Mouse (Mus musculus) midbrain, embryonic 15.5 days (tissue): Measurements from ENCODE around the gene B4galnt4. TPM values are rescaled to one million over a fixed set of nuclear protein-coding genes. Genes with fewer than 3 reads are reported as not detected.

Experiments
- ATAC-seq: fragments of 200-750 bp; cut with Nextera tagmentation; replicated peaks from 2 replicates; pipeline ENCODE4 v1.8.0; 2017; ENCODE audit warnings: moderate TSS enrichment
- H3K27ac ChIP-seq: fragments of 300-500 bp; sonication (generic); 2 replicates; pipeline ENCODE4 v1.5.1; 2015; ENCODE audit warnings: mild to moderate bottlenecking, inconsistent platforms
- H3K27me3 ChIP-seq: fragments of 300-500 bp; sonication (generic); replicated peaks from 2 replicates; pipeline ENCODE4 v1.6.1; 2015; ENCODE audit warnings: inconsistent platforms
- H3K36me3 ChIP-seq: fragments of 300-500 bp; sonication (generic); replicated peaks from 2 replicates; pipeline ENCODE4 v1.6.1; 2015; ENCODE audit warnings: inconsistent platforms
- H3K4me1 ChIP-seq: fragments of 300-500 bp; sonication (generic); 2 replicates; pipeline ENCODE4 v1.6.1; 2015; ENCODE audit warnings: inconsistent platforms
- H3K4me2 ChIP-seq: fragments of 300-500 bp; sonication (generic); 2 replicates; pipeline ENCODE4 v1.6.1; 2015; ENCODE audit warnings: inconsistent platforms, mild to moderate bottlenecking, moderate library complexity
- H3K4me3 ChIP-seq: fragments of 300-500 bp; sonication (generic); 2 replicates; pipeline ENCODE4 v1.5.1; 2015; ENCODE audit warnings: mild to moderate bottlenecking, inconsistent platforms
- H3K9ac ChIP-seq: fragments of 300-500 bp; sonication (generic); 2 replicates; pipeline ENCODE4 v1.6.1; 2015; ENCODE audit warnings: mild to moderate bottlenecking, inconsistent platforms
- H3K9me3 ChIP-seq: fragments of 300-500 bp; sonication (generic); 2 replicates; pipeline ENCODE4 v1.6.1; 2016; ENCODE audit warnings: inconsistent platforms
- WGBS: fragments of 180-500 bp; shearing (Covaris S2); methylation state at CpG from one replicate; pipeline ENCODE4 v1.1.7; 2015; ENCODE audit warnings: mixed read lengths; 5-methylcytosine and 5-hydroxymethylcytosine counted together
- polyA plus RNA-seq: library from polyadenylated mRNA; unstranded; fragments of >200 nt; fragmentation: Nextera tagmentation; extraction: Ambion mirVana; gene quantifications from 2 replicates; pipeline ENCODE4 v1.2.1, GENCODE M21; 2015

The B4galnt4 gene
- polyA plus RNA-seq, 1 experiment from 2014 or later: 64.1 TPM

DNA sequence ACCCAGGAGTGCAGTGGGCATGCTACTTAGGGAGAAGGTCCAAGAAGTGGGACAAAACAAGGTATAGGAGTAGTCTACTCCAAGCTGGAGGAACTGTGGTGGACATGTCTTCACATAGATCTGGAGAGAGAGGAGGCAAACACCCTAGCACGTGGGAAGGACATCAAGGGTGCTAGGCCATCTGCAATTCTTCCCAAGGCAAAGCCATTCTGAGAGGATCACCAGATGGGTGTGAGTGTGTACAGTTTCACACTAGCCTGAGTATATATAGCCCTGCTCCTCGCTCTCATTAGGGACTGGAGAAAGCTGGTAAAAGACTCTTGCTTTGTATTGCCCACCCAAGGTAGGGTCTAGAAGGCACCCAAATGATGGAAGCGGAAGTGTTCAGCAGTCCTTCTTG is 2.4 kb downstream of the B4galnt4 start:
- no peaks in the 10 kb centered on the region for H3K27me3 ChIP-seq
- no peak overlapping the region for H3K27ac ChIP-seq
- ATAC-seq: no peak
- H3K4me2 ChIP-seq: no peak overlapping the region
- H3K4me3 ChIP-seq: no peak overlapping the region
- H3K9me3 ChIP-seq: no peaks in the 10 kb centered on the region
- H3K4me1 ChIP-seq: peaks cover 34% of the 10 kb centered on the region
- peaks cover 39% of the 10 kb centered on the region; the same call in 1 of the 2 replicates for H3K36me3 ChIP-seq
- no peak overlapping the region for H3K9ac ChIP-seq
- WGBS: 95% methylated on average over 3 of the region's 3 CpGs

GRCm38 (mm10) chr7:141064175-141064574 is 3.3 kb downstream of the B4galnt4 start:
- H3K27ac ChIP-seq: no peak overlapping the region
- H3K9ac ChIP-seq: no peak overlapping the region
- peaks cover 41% of the 10 kb centered on the region; the same call in 1 of the 2 replicates for H3K36me3 ChIP-seq
- 88% methylated on average over 7 of the region's 7 CpGs for whole genome bisulfite sequencing
- H3K9me3 ChIP-seq: no peaks in the 10 kb centered on the region
- H3K4me1 ChIP-seq: peaks cover 33% of the 10 kb centered on the region
- no peak for ATAC-seq
- no peak overlapping the region for H3K4me2 ChIP-seq
- no peak overlapping the region for H3K4me3 ChIP-seq
- no peaks in the 10 kb centered on the region for H3K27me3 ChIP-seq

- no peak for ATAC-seq
- Histone ChIP-seq H3K9ac (no peak overlapping the region), H3K36me3 (peaks cover 41% of the 10 kb centered on the region; the same call in 1 of the 2 replicates), H3K27ac (no peak overlapping the region), H3K27me3 (no peaks in the 10 kb centered on the region), H3K9me3 (no peaks in the 10 kb centered on the region), H3K4me1 (peaks cover 31% of the 10 kb centered on the region), H3K4me2 (no peak overlapping the region), H3K4me3 (no peak overlapping the region)
- 93% methylated on average over 7 of the region's 7 CpGs for WGBS
These were observed 3.7 kb downstream of the B4galnt4 start for GRCm38 (mm10) chr7:141064576-141064975.

DNA sequence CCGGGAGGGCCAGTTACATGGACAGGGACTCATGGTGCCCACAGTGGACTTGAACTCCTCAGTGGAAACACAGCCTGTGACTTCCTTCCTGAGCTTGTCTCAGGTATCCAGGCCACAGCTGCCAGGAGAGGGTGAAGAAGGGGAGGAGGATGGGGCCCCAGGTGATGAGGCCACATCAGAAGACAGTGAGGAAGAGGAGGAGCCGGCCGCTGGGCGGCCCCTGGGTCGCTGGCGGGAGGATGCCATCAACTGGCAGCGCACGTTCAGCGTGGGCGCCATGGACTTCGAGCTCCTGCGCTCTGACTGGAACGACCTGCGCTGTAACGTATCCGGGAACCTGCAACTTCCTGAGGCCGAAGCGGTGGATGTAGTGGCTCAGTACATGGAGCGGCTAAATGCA is 7.4 kb downstream of the B4galnt4 start:
- H3K4me3 ChIP-seq: no peak overlapping the region
- ATAC-seq: no peak
- H3K27ac ChIP-seq: no peak overlapping the region
- no peaks in the 10 kb centered on the region for H3K27me3 ChIP-seq
- peaks cover 40% of the 10 kb centered on the region; the same call in 1 of the 2 replicates for H3K36me3 ChIP-seq
- 79% methylated on average over 19 of the region's 19 CpGs for WGBS
- H3K9ac ChIP-seq: no peak overlapping the region
- H3K9me3 ChIP-seq: no peaks in the 10 kb centered on the region
- H3K4me1 ChIP-seq: peaks cover 30% of the 10 kb centered on the region
- no peak overlapping the region for H3K4me2 ChIP-seq

DNA sequence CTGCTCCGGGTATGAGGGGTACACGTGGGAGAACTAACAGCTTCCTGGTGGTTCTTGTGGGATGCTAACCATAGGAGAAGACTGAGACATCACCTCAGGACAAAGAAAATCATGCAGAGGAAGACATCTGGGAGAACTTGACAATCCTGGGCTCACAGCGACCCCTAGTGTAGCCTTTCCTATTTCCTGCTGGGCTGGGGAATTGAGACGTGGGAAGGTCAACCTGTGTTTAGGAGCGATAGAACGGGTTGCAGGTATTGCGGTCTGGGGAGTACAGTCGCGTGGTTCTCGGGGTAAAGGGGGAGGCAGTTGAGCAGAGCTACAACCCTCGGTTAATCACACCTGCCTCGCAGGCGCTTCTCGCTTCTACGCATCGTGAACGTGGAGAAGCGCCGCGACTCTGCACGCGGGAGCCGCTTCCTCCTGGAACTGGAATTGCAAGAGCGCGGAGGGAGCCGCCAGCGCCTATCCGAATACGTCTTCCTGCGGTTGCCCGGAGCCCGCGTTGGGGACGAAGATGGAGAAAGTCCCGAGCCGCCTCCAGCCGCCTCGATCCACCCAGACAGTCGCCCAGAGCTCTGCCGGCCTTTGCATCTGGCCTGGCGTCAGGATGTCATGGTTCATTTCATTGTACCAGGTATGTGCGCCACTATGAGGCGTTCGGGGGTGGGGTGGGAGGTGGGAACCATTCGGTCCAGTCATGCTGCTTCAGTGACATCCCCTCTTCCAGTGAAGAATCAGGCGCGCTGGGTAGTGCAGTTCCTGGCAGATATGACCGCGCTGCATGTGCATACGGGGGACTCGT is 9.4 kb downstream of the B4galnt4 start:
- Histone ChIP-seq H3K27me3 (no peaks in the 10 kb centered on the region), H3K4me1 (peaks cover 27% of the 10 kb centered on the region), H3K4me2 (peak overlapping the region; percentile 70), H3K9ac (peak overlapping the region; percentile 56), H3K36me3 (peaks cover 23% of the 10 kb centered on the region; the same call in 1 of the 2 replicates), H3K9me3 (no peaks in the 10 kb centered on the region), H3K27ac (peak overlapping the region; percentile 88), H3K4me3 (peak overlapping the region; percentile 38)
- peak; percentile 65 for ATAC-seq
- WGBS: 2% methylated on average over 51 of the region's 51 CpGs

DNA sequence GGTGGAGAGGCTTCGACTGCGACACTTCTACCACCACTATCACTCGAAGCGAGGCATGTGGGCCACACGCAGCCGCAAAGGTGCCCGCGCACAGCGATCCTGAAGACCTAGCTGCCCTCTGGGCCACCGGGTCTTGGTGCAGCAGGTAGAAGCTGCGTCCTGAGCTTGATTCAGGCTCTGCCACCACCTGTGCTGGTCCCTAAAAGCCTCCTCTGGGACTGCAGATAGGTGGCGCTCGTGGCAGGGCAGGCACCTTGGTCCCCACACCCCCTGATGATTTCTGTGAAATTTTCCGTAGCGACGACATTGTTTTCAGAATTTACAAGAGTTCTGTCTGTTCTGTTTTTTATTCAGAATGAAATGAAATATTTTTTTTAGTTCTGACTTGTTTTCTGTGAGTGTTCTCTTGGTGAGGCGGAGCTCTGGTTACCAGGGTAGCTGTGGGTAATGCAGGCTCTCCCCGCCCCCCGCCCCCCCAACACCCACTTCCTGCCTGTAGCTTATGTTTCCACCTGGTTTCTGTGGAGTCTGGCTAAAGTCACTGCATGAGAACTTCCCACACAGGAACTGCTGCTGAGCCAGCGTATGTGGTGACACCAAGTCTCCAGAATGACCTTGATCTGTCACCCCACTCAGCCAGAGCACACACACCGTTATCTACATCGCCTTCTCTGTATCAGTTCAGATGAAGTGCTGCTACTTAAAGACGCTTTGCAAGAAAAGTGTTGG is 11.3 kb downstream of the B4galnt4 start:
- Histone ChIP-seq H3K4me3 (no peak overlapping the region), H3K36me3 (peaks cover 14% of the 10 kb centered on the region; the same call in 1 of the 2 replicates), H3K9me3 (no peaks in the 10 kb centered on the region), H3K4me1 (peaks cover 27% of the 10 kb centered on the region), H3K27ac (no peak overlapping the region), H3K27me3 (no peaks in the 10 kb centered on the region), H3K9ac (no peak overlapping the region), H3K4me2 (no peak overlapping the region)
- ATAC-seq: no peak
- WGBS: 42% methylated on average over 23 of the region's 23 CpGs

DNA sequence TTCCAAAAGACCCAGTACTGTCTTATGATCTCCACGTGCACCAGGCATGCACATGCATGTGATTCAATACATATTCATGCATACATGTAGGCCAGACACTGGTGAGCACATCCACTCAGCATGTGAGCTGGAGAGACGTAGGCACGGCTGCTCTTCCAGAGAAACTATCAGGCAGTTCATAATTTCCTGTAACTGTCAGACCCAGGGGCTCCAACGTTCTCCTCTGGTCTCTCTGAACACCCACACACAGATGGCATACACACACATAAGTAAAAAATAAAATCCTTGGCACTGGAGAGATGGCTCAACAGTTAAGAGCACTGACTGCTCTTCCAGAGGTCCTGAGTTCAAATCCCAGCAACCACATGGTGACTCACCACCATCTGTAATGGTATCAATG is 12.9 kb downstream of the B4galnt4 start:
- Histone ChIP-seq H3K4me1 (peaks cover 27% of the 10 kb centered on the region), H3K4me3 (no peak overlapping the region), H3K4me2 (no peak overlapping the region), H3K27ac (no peak overlapping the region), H3K9me3 (no peaks in the 10 kb centered on the region), H3K36me3 (no peaks in the 10 kb centered on the region), H3K27me3 (no peaks in the 10 kb centered on the region), H3K9ac (no peak overlapping the region)
- WGBS: 81% methylated on average over 4 of the region's 4 CpGs
- ATAC-seq: no peak

GRCm38 (mm10) chr7:141077841-141078240 is 16.9 kb downstream of the B4galnt4 start, which contains the start of gene Pkp3:
TSS of gene Pkp3 (plus strand) at chr7:141078218.
- no peaks in the 10 kb centered on the region for H3K36me3 ChIP-seq
- H3K9me3 ChIP-seq: no peaks in the 10 kb centered on the region
- WGBS: 88% methylated on average over 15 of the region's 15 CpGs
- H3K27me3 ChIP-seq: no peaks in the 10 kb centered on the region; the same call in 1 of the 2 replicates
- no peak within 1 kb of the TSS for H3K4me2 ChIP-seq
- H3K27ac ChIP-seq: no peak within 1 kb of the TSS
- no peak for ATAC-seq
- H3K4me3 ChIP-seq: no peak within 1 kb of the TSS
- H3K9ac ChIP-seq: no peak within 1 kb of the TSS
- H3K4me1 ChIP-seq: no peaks in the 10 kb centered on the region

- no peaks in the 10 kb centered on the region for H3K36me3 ChIP-seq
- H3K27me3 ChIP-seq: no peaks in the 10 kb centered on the region; the same call in 1 of the 2 replicates
- no peak for ATAC-seq
- H3K4me1 ChIP-seq: no peaks in the 10 kb centered on the region
- WGBS: 87% methylated on average over 4 of the region's 4 CpGs
- H3K27ac ChIP-seq: no peak overlapping the region
- no peak overlapping the region for H3K4me3 ChIP-seq
- H3K4me2 ChIP-seq: no peak overlapping the region
- H3K9me3 ChIP-seq: no peaks in the 10 kb centered on the region
- no peak overlapping the region for H3K9ac ChIP-seq
These were observed 18.0 kb downstream of the B4galnt4 start for GRCm38 (mm10) chr7:141078876-141079275.

DNA sequence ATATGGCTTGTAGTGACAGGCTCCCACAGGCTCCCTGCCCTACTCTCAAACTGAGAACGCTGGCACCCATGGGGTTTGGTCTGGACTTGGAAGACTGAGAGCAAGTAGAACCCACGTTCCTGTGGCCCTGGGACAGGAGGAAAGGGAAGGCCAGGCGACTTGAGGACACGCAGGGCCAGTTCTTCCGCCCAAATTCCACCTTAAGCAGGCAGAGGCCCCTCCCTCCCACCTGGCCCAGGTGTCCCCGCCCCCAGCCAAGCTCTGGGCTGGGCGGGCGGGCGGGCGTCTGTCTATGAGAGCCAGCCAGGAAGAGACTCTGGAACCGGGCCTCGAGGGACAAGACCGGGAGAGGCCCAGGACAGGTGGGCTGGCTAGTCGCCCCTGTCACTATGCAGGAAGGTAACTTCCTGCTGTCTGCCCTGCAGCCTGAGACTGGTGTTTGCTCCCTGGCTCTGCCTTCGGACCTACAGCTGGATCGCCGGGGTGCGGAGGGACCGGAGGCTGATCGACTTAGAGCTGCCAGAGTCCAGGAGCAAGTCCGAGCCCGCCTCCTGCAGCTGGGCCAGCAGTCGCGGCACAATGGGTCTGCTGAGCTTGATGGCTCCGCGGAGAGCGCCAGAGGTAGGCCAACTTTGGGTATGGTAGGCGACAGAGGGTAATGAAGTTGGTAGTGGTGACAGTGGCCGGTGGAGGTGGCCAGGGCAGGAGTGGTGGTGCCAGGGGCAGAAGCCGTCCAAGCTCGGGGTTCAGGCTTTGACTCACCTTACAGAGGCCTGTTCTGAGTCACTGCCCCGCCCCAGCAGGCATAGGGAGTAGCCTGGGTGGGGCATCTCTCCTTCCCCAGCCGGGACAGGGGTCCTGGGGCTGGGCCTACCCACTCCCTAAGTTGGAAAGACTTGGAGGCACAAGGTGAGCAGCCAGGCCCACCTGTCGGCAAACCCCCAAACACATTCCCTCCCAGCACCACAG is 18.9 kb downstream of the B4galnt4 start:
- no peak overlapping the region for H3K4me2 ChIP-seq
- no peaks in the 10 kb centered on the region for H3K36me3 ChIP-seq
- H3K4me1 ChIP-seq: no peaks in the 10 kb centered on the region
- 30% methylated on average over 34 of the region's 34 CpGs for WGBS
- H3K4me3 ChIP-seq: no peak overlapping the region
- H3K27ac ChIP-seq: no peak overlapping the region
- ATAC-seq: no peak
- no peak overlapping the region for H3K9ac ChIP-seq
- no peaks in the 10 kb centered on the region for H3K9me3 ChIP-seq
- no peaks in the 10 kb centered on the region; the same call in 1 of the 2 replicates for H3K27me3 ChIP-seq

DNA sequence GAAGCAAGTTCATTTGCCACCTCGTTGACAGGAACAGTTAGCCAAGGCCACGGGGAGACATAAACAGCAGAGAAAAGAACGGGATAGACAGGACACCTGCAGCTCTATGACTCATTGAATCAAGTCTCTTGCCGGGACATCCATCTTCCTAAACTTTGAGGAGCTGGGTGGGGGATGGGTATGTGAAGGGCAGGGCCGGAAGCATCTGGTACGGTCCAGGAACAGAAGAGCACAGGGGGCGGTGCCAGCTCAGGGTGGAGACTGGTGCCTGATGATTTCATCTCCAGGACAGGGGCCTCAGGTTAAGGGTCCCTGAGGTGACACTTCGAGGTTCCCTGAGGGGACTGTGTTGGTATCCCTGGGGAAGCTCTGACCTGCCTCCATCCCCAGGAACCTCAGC is 27.0 kb downstream of the B4galnt4 start:
- no peak overlapping the region for H3K4me2 ChIP-seq
- peaks cover 4% of the 10 kb centered on the region; the same call in 1 of the 2 replicates for H3K4me1 ChIP-seq
- no peak overlapping the region for H3K27ac ChIP-seq
- WGBS: 58% methylated on average over 8 of the region's 8 CpGs
- H3K9ac ChIP-seq: no peak overlapping the region
- ATAC-seq: no peak
- H3K36me3 ChIP-seq: no peaks in the 10 kb centered on the region
- H3K9me3 ChIP-seq: no peaks in the 10 kb centered on the region
- peaks cover 35% of the 10 kb centered on the region for H3K27me3 ChIP-seq
- H3K4me3 ChIP-seq: no peak overlapping the region
